Mouse (Mus musculus) C3H10T1/2 (cell line): ENCODE measurements around the gene 1700086D15Rik. TPM values are rescaled to one million over a fixed set of nuclear protein-coding genes. Genes with fewer than 3 reads are reported as not detected.

Experiments used
- polyA plus RNA-seq, 2 experiments: library from polyadenylated mRNA; unstranded; fragments of >200 nt; fragmentation: generic; extraction: Trizol; gene quantifications; one replicate each; pipeline ENCODE4 v1.2.1; 2012; ENCODE audit warnings: missing spikeins in 2 of 2

The 1700086D15Rik gene
- not detected for polyA plus RNA-seq

DNA sequence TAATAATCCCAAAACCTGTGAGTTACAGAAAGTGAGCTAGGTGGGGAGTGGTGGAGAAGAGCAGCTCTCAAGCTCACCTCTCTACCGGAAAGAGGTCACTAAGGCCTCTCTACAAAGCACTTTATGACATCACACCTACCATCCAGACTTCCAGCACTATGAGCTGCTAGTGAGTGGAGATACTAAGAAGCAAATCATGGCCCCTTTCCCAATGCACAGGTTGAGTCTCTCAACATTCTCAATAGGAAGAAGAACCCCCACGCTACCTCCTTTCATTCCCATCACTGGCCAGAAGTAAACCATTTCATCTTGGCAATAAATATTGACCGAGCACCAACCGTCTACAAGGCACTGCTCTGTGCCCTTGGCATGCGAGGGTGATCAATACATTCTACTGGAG, at the start of gene 1700086D15Rik:
TSS of gene 1700086D15Rik (minus strand) at position 101 of the 400 bp plus-strand sequence.

DNA sequence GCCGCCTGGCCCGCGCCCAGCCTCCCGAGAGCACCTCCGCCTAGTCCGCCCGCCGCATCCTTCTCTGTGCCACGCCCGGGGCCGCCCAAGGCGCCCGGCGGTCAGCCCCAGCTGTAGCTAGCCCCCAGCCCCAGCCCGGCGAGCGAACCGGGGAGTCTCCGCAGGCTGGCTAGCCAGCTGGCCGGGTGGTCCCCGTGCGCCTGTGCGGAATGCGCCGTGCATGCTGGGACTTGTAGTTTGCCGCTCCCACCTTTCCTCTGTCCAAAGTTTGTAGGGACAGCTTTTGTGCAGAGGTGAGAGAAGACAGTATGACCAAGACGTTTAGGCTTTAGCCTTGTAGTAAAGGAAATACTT, 3.1 kb upstream of the 1700086D15Rik start, which contains the start of gene Arhgap44:
TSS of gene Arhgap44 (minus strand) at position 195 of the 354 bp plus-strand sequence.

Other genes with a start within 250 kb of the 1700086D15Rik start
- gene Elac2, start 180.9 kb downstream of the 1700086D15Rik start, polyA plus RNA-seq, result 10 to 100 TPM; 22.7 to 23.3 TPM
- 1 to 10 TPM in 1 of 2 experiments, under 1 TPM in 1; 0.23 to 1.2 TPM for gene Arhgap44, start 3.1 kb upstream of the 1700086D15Rik start, polyA plus RNA-seq
- under 1 TPM in 1 of 2 experiments, not detected in 1; 0.04 TPM for gene Myocd, start 110.1 kb upstream of the 1700086D15Rik start, polyA plus RNA-seq